Mouse (Mus musculus) stomach, embryonic 14.5 days (tissue): ENCODE data around the gene H2al1a. TPM values are rescaled to one million over a fixed set of nuclear protein-coding genes. Genes with fewer than 3 reads are reported as not detected.
"Not testable (repeated sequence)": the region's sequence is repeated elsewhere in the genome, so short reads cannot be mapped to it uniquely, and the experiment has no call there.

ENCODE experiments used
- ATAC-seq: fragments of 200-750 bp; cut with Nextera tagmentation; 2 replicates; pipeline ENCODE4 v1.8.0; 2017; ENCODE audit warnings: low read depth, moderate TSS enrichment; ENCODE audit not compliant: insufficient number of reproducible peaks, insufficient read depth, low FRiP score
- H3K27ac ChIP-seq: fragments of 300-500 bp; sonication (generic); 2 replicates; pipeline ENCODE4 v1.5.1; 2014; ENCODE audit warnings: mild to moderate bottlenecking, low read length, moderate library complexity, mixed read lengths
- H3K27me3 ChIP-seq: fragments of 300-500 bp; sonication (generic); 2 replicates; pipeline ENCODE4 v1.6.1; 2014; ENCODE audit warnings: low read length, control low read depth, mixed read lengths; ENCODE audit not compliant: control insufficient read depth, insufficient read depth
- H3K36me3 ChIP-seq: fragments of 300-500 bp; sonication (generic); 2 replicates; pipeline ENCODE4 v1.6.1; 2014; ENCODE audit warnings: mild to moderate bottlenecking, control low read depth, low read length, moderate library complexity, mixed read lengths; ENCODE audit not compliant: control insufficient read depth, insufficient read depth
- H3K4me1 ChIP-seq: fragments of 300-500 bp; sonication (generic); 2 replicates; pipeline ENCODE4 v1.6.1; 2014; ENCODE audit warnings: low read length, control low read depth, mixed read lengths; ENCODE audit not compliant: control insufficient read depth, insufficient read depth
- H3K4me2 ChIP-seq: fragments of 300-500 bp; sonication (generic); replicated peaks from 2 replicates; pipeline ENCODE4 v1.6.1; 2014; ENCODE audit warnings: low read depth, low read length, control low read depth
- H3K4me3 ChIP-seq: fragments of 300-500 bp; sonication (generic); 2 replicates; pipeline ENCODE4 v1.5.1; 2014; ENCODE audit warnings: low read depth, low read length, control low read depth
- H3K9ac ChIP-seq: fragments of 300-500 bp; sonication (generic); replicated peaks from 2 replicates; pipeline ENCODE4 v1.6.1; 2014; ENCODE audit warnings: low read depth, mild to moderate bottlenecking, control low read depth, low read length, moderate library complexity, mixed read lengths
- H3K9me3 ChIP-seq: fragments of 300-500 bp; sonication (generic); 2 replicates; pipeline ENCODE4 v1.6.1; 2016; ENCODE audit warnings: low read depth, low read length, control low read depth; ENCODE audit not compliant: control insufficient read depth
- WGBS: fragments of 180-500 bp; shearing (Covaris S2); extraction: QIAGEN DNeasy Blood & Tissue Kit; methylation state at CpG from one replicate; pipeline ENCODE4 v1.1.7; 2014; 5-methylcytosine and 5-hydroxymethylcytosine counted together
- polyA plus RNA-seq: library from polyadenylated mRNA; unstranded; fragments of >200 nt; fragmentation: Nextera tagmentation; extraction: Ambion mirVana; gene quantifications from 2 replicates; pipeline ENCODE4 v1.2.1, GENCODE M21; 2014

Gene H2al1a
- not detected in 2 replicates for polyA plus RNA-seq

GRCm38 (mm10) chrX:11298957-11299356 is at the start of gene H2al1a:
Gene H2al1a (plus strand): TSS chrX:11299257.
- not testable (repeated sequence) for ATAC-seq, H3K36me3 ChIP-seq, H3K4me1 ChIP-seq, H3K9me3 ChIP-seq, H3K27me3 ChIP-seq, H3K27ac ChIP-seq, H3K4me2 ChIP-seq, H3K4me3 ChIP-seq, H3K9ac ChIP-seq
- no CpG with 5 or more reads among the region's 3 CpGs for WGBS

- no peak overlapping the region for H3K27ac ChIP-seq
- H3K4me1 ChIP-seq, result peaks cover 6% of the 10 kb centered on the region; the same call in 1 of the 2 replicates
- H3K9ac ChIP-seq, result no peak overlapping the region
- H3K4me2 ChIP-seq, result no peak overlapping the region
- H3K27me3 ChIP-seq, result no peaks in the 10 kb centered on the region
- H3K4me3 ChIP-seq, result no peak overlapping the region
- 36% methylated on average over 12 of the region's 12 CpGs for WGBS
- H3K9me3 ChIP-seq, result no peaks in the 10 kb centered on the region
- no peak for ATAC-seq
- no peaks in the 10 kb centered on the region for H3K36me3 ChIP-seq
Measured at GRCm38 (mm10) chrX:11250155-11250554, 48.9 kb upstream of the H2al1a start.

GRCm38 (mm10) chrX:11254062-11254461 is 45.0 kb upstream of the H2al1a start:
- Histone ChIP-seq H3K9ac (no peak overlapping the region), H3K9me3 (no peaks in the 10 kb centered on the region), H3K27ac (no peak overlapping the region), H3K4me2 (no peak overlapping the region), H3K27me3 (no peaks in the 10 kb centered on the region), H3K4me3 (no peak overlapping the region), H3K36me3 (no peaks in the 10 kb centered on the region), H3K4me1 (peaks cover 8% of the 10 kb centered on the region; the same call in 1 of the 2 replicates)
- WGBS, result 53% methylated on average over 5 of the region's 5 CpGs
- ATAC-seq, result no peak

GRCm38 (mm10) chrX:11254521-11255207 is 44.4 kb upstream of the H2al1a start:
- WGBS, result 47% methylated on average over 11 of the region's 11 CpGs
- no peak overlapping the region for H3K4me2 ChIP-seq
- no peaks in the 10 kb centered on the region for H3K27me3 ChIP-seq
- no peak overlapping the region; the same call in 1 of the 2 replicates for H3K27ac ChIP-seq
- no peaks in the 10 kb centered on the region for H3K36me3 ChIP-seq
- no peak overlapping the region for H3K4me3 ChIP-seq
- no peak overlapping the region for H3K9ac ChIP-seq
- H3K4me1 ChIP-seq, result peaks cover 8% of the 10 kb centered on the region; the same call in 1 of the 2 replicates
- H3K9me3 ChIP-seq, result no peaks in the 10 kb centered on the region
- ATAC-seq, result no peak

GRCm38 (mm10) chrX:11255564-11256360 is 43.3 kb upstream of the H2al1a start:
- Histone ChIP-seq H3K36me3 (no peaks in the 10 kb centered on the region), H3K9ac (no peak overlapping the region), H3K27me3 (no peaks in the 10 kb centered on the region), H3K27ac (no peak overlapping the region; the same call in 1 of the 2 replicates), H3K9me3 (no peaks in the 10 kb centered on the region), H3K4me2 (no peak overlapping the region), H3K4me1 (peaks cover 5% of the 10 kb centered on the region; the same call in 1 of the 2 replicates), H3K4me3 (no peak overlapping the region)
- no peak for ATAC-seq
- WGBS, result 38% methylated on average over 8 of the region's 8 CpGs

GRCm38 (mm10) chrX:11264918-11265317 is 34.1 kb upstream of the H2al1a start:
- Histone ChIP-seq H3K9me3 (no peaks in the 10 kb centered on the region), H3K27me3 (no peaks in the 10 kb centered on the region), H3K4me3 (no peak overlapping the region), H3K27ac (no peak overlapping the region), H3K9ac (no peak overlapping the region), H3K4me2 (no peak overlapping the region), H3K4me1 (no peaks in the 10 kb centered on the region), H3K36me3 (no peaks in the 10 kb centered on the region)
- WGBS, result 54% methylated on average over 8 of the region's 8 CpGs
- no peak; the same call in 1 of the 2 replicates for ATAC-seq

GRCm38 (mm10) chrX:11267791-11268190 is 31.3 kb upstream of the H2al1a start:
- no peak overlapping the region for H3K4me2 ChIP-seq
- no peaks in the 10 kb centered on the region for H3K4me1 ChIP-seq
- H3K9ac ChIP-seq, result no peak overlapping the region
- 50% methylated on average over 7 of the region's 7 CpGs for WGBS
- H3K27me3 ChIP-seq, result no peaks in the 10 kb centered on the region
- no peaks in the 10 kb centered on the region for H3K36me3 ChIP-seq
- no peaks in the 10 kb centered on the region for H3K9me3 ChIP-seq
- H3K27ac ChIP-seq, result no peak overlapping the region
- no peak overlapping the region for H3K4me3 ChIP-seq
- ATAC-seq, result peak; percentile 63; the same call in 1 of the 2 replicates

- H3K9ac ChIP-seq, result no peak overlapping the region
- no peaks in the 10 kb centered on the region for H3K9me3 ChIP-seq
- no peaks in the 10 kb centered on the region for H3K36me3 ChIP-seq
- 85% methylated on average over 3 of the region's 3 CpGs for WGBS
- no peak overlapping the region for H3K4me3 ChIP-seq
- H3K4me1 ChIP-seq, result no peaks in the 10 kb centered on the region
- H3K4me2 ChIP-seq, result no peak overlapping the region
- no peak for ATAC-seq
- no peak overlapping the region for H3K27ac ChIP-seq
- H3K27me3 ChIP-seq, result no peaks in the 10 kb centered on the region
Measured at GRCm38 (mm10) chrX:11269074-11269473, 30.0 kb upstream of the H2al1a start.
